Mouse (Mus musculus) ovary, adult 18-20 months (tissue): Measurements from ENCODE around the gene Cped1.
"Not testable (repeated sequence)": the region's sequence is repeated elsewhere in the genome, so short reads cannot be mapped to it uniquely, and the experiment has no call there.

Source experiments
- DNase-seq: peaks from one replicate; pipeline ENCODE4 v3.0.0; 2022; ENCODE audit warnings: low spot score, mixed read lengths

The Cped1 gene

GRCm38 (mm10) chr6:22086056-22086455 is 100.3 kb downstream of the Cped1 start:
- DNase-seq, result no peak

GRCm38 (mm10) chr6:22088346-22089064 is 102.8 kb downstream of the Cped1 start:
- no peak for DNase-seq

DNA sequence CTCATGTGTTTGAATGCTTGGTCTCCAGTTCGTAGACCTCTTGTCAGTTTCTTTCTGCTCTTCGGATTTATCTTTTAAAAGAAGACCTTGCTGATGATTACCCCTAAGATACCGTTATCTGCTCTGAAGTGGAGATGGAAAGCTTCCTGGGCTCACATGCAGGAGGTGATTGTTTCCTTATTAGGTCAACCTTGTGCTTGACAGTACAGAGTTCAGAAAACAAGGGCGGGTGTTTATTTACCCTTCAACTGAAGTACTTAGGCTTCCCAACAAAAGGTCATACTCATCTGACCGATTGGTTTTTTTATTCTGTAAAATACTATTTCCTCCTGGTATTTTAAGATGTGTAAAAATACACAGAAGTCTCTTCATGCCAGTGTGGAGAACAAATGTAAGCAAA is 106.1 kb downstream of the Cped1 start:
- no peak for DNase-seq

GRCm38 (mm10) chr6:22093792-22094191 is 108.1 kb downstream of the Cped1 start:
- no peak for DNase-seq

GRCm38 (mm10) chr6:22097709-22098108 is 112.0 kb downstream of the Cped1 start:
- no peak for DNase-seq

- DNase-seq, result no peak
Measured at GRCm38 (mm10) chr6:22099832-22100231, 114.1 kb downstream of the Cped1 start.

DNA sequence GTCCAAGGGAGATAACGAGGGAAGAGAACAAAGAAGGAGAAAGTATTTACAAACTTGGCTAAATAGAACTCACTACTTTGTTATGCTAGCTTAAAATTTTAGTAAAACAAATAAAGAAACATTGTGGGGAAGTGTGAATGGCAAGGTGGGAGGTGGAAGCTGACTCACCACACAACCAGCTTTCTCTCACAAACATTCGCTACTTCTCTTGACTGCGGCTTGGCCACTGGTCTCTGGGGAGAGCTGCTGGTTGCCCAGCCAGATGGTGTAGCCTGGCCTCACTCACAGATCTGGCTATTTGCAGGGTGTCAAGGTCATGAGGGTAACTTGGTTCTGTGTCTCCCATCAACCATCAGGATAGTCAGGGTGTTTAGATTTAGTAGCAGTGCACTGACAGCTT is 116.2 kb downstream of the Cped1 start:
- DNase-seq, result no peak

GRCm38 (mm10) chr6:22102752-22103151 is 117.0 kb downstream of the Cped1 start:
- no peak for DNase-seq

DNA sequence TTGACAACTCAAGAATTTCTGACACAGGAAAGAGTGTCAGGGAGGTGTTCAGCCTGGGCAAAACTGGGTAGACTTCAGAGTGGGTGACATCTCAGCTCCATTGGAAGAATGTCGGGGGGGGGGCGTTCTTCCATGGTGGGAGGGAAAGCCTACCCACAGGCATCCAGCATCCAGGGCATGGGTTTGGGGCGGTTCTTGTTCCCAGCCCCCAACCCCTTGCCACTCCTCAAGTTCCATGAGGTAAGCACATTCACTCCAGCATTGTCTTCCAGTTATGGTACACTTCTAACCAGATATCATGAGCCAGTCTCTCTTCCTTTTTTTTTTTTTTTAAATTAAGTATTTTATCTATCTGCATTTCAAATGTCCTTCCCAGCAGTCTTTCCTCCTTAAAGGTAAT is 118.0 kb downstream of the Cped1 start:
- no peak for DNase-seq

DNA sequence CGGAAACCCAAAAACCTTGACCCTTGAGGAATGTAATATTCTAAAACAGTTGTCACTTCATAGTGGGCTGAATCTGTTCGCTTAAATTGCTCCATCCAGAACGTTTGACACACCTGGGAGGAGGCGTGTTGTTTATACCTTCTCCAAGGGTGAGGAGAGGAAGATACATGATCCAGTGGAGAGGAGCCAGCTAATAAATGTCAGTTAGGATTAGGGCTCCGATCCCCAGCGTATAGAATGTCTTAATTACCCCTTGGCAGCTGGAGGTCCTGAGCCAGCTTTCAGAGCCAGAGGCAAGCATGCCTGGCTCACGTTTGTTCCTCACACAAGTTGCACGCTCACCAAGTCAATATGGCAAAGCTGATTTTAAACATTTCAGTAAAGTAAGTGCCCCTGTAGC is 118.5 kb downstream of the Cped1 start:
- no peak for DNase-seq

GRCm38 (mm10) chr6:22114079-22114478 is 128.4 kb downstream of the Cped1 start:
- DNase-seq, result no peak

GRCm38 (mm10) chr6:22116679-22117078 is 131.0 kb downstream of the Cped1 start:
- no peak for DNase-seq

- DNase-seq, result no peak
Measured at GRCm38 (mm10) chr6:22122080-22122479, 136.4 kb downstream of the Cped1 start.

- no peak for DNase-seq
Measured at GRCm38 (mm10) chr6:22122693-22123092, 137.0 kb downstream of the Cped1 start.

- DNase-seq, result no peak
Measured at GRCm38 (mm10) chr6:22123332-22123731, 137.6 kb downstream of the Cped1 start.

DNA sequence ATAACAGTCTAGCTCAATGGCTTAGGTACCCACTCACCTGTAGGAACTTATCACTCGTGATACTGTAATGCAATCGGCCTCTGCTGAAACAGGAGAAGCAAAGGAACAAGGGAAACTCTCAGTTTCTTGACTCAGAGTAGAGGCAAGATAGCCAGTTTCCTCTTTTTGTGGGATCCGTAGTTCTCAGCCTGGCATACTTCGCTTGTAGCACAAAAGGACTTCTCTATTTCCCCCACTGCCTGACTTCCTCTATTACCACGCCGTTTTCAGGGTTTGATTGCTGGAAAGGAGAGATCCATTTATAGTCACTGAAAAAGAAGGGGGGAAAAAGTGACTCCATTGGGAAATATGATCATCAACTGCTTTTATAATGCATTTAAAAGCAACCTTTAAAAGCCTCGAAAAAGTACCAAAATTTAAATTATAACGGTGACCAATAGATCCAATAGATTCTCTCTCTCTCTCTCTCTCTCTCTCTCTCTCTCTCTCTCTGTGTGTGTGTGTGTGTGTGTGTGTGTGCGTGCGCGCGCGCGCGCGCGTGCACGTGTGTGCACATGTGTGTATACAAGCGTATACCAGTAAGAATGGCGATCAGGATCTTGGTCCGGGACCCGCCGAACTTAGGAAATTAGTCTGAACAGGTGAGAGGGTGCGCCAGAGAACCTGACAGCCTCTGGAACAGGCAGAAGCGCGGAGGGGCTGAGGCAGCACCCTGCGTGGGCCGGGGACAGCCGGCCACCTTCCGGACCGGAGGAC is 139.0 kb downstream of the Cped1 start:
- not testable (repeated sequence) for DNase-seq

DNA sequence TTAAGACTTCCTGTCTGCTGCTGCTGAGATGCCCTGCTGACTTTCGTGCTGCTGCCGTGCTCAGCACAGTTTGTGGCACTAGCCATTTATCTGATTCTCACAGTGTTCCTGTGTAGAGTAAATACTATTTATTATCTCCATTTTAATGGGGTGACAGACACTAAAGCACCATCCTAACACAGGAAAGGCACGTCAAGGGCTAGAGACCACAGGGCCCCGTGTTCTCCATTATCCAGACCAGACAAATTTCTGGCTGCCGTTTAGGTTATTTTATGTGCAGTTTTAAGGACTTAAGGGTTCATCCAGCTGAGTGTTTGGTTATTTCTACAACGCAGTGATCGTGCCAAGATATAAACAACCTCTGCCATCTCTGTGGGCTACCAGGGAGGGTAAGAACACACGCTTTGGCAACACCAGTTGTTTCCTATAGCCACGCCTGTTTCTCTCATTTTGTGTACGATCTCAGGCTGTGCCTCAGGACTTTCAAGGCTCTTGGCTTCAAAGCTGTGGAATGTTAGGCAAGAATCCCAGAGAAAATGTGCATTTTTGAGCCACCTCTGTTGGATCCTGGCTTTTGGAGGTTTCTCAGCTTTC is 149.4 kb downstream of the Cped1 start:
- DNase-seq, result no peak

DNA sequence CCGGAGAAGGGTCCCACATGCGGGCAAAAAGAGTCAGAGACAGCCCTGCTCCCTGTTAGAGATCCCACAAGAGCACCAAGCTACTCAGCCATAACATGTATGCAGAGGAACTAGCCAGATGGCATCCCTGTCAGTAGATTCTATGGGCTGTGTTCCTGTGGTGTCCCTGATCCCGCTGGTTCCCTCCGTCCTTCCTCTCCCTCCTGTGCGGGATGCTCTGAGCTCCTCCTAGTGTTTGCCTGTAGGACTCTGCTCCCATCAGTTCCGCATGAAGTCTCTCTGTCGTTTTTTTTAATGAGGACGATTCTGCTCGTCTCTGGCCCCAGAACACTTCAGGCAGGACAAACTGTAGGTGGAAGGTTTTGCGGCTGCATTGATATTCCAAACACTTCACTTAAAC is 151.1 kb downstream of the Cped1 start:
- DNase-seq, result no peak

- no peak for DNase-seq
Measured at GRCm38 (mm10) chr6:22140786-22141185, 155.1 kb downstream of the Cped1 start.

- DNase-seq, result no peak
Measured at GRCm38 (mm10) chr6:22147236-22147635, 161.5 kb downstream of the Cped1 start.

GRCm38 (mm10) chr6:22148511-22148910 is 162.8 kb downstream of the Cped1 start:
- no peak for DNase-seq

DNA sequence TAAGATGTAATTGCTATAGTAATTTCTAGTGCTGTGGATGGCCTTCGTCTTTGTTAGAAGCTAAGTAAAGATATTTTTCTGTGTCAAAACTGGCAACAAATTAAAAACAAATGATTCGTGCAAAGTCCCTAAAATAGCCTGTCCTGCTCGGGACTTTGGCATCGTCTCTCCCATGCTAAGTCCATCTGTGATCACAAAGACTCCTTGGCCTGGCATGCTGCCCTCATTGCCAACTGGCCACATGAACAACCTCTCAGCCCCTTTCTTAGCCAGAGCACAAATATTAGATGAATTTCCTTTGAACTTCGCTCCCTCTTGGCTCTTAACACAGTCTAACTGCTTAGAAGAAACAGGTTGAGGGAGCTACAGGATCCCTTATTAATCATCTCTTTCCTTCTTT is 171.7 kb downstream of the Cped1 start:
- no peak for DNase-seq

- no peak for DNase-seq
Measured at GRCm38 (mm10) chr6:22161944-22162343, 176.2 kb downstream of the Cped1 start.
